Mouse (Mus musculus) embryo, embryonic 10.5 days (tissue): ENCODE measurements around the gene Wbp1l.

Experiments used
- DNase-seq: peaks from one replicate; pipeline ENCODE4 v3.0.0-alpha.2; 2015; ENCODE audit warnings: low spot score

Wbp1l gene

GRCm38 (mm10) chr19:46631637-46632036 is 32.8 kb downstream of the Wbp1l start:
- no peak for DNase-seq

GRCm38 (mm10) chr19:46635766-46636165 is 36.9 kb downstream of the Wbp1l start:
- DNase-seq = no peak

GRCm38 (mm10) chr19:46637598-46637997 is 38.7 kb downstream of the Wbp1l start:
- no peak for DNase-seq

GRCm38 (mm10) chr19:46639053-46639452 is 40.2 kb downstream of the Wbp1l start:
- no peak for DNase-seq

- no peak for DNase-seq
Measured at GRCm38 (mm10) chr19:46639496-46639895, 40.6 kb downstream of the Wbp1l start.

GRCm38 (mm10) chr19:46640780-46641179 is 41.9 kb downstream of the Wbp1l start:
- no peak for DNase-seq

- DNase-seq = peak; percentile 63
Measured at GRCm38 (mm10) chr19:46641420-46642085, 42.7 kb downstream of the Wbp1l start.

GRCm38 (mm10) chr19:46642136-46642753 is 43.4 kb downstream of the Wbp1l start:
- DNase-seq = no peak

GRCm38 (mm10) chr19:46643236-46643635 is 44.4 kb downstream of the Wbp1l start:
- DNase-seq = no peak

GRCm38 (mm10) chr19:46644343-46644792 is 45.5 kb downstream of the Wbp1l start:
- no peak for DNase-seq

GRCm38 (mm10) chr19:46644793-46645602 is 46.1 kb downstream of the Wbp1l start:
- peak; percentile 30 for DNase-seq

GRCm38 (mm10) chr19:46646041-46646481 is 47.2 kb downstream of the Wbp1l start:
- no peak for DNase-seq

- no peak for DNase-seq
Measured at GRCm38 (mm10) chr19:46647254-46647653, 48.4 kb downstream of the Wbp1l start.

- no peak for DNase-seq
Measured at GRCm38 (mm10) chr19:46647850-46648249, 49.0 kb downstream of the Wbp1l start.

- DNase-seq = no peak
Measured at GRCm38 (mm10) chr19:46648565-46648964, 49.7 kb downstream of the Wbp1l start.

GRCm38 (mm10) chr19:46653188-46653587 is 54.3 kb downstream of the Wbp1l start:
- no peak for DNase-seq

- DNase-seq = no peak
Measured at GRCm38 (mm10) chr19:46653616-46654235, 54.8 kb downstream of the Wbp1l start.

- no peak for DNase-seq
Measured at GRCm38 (mm10) chr19:46655626-46656025, 56.7 kb downstream of the Wbp1l start.

GRCm38 (mm10) chr19:46656151-46656840 is 57.4 kb downstream of the Wbp1l start:
- DNase-seq = no peak

GRCm38 (mm10) chr19:46657339-46658020 is 58.6 kb downstream of the Wbp1l start:
- DNase-seq = no peak

GRCm38 (mm10) chr19:46658348-46658747 is 59.5 kb downstream of the Wbp1l start:
- no peak for DNase-seq
